Mouse (Mus musculus) forebrain, embryonic 15.5 days (tissue): ENCODE measurements around the gene Sugct. TPM values are rescaled to one million over a fixed set of nuclear protein-coding genes. Genes with fewer than 3 reads are reported as not detected.

Experiments used
- ATAC-seq: fragments of 200-750 bp; cut with Nextera tagmentation; replicated peaks from 2 replicates; pipeline ENCODE4 v1.8.0; 2017; ENCODE audit warnings: mild to moderate bottlenecking, moderate TSS enrichment, moderate library complexity
- H3K27ac ChIP-seq: fragments of 300-500 bp; sonication (generic); replicated peaks from 2 replicates; pipeline ENCODE4 v1.5.1; 2015; ENCODE audit warnings: mild to moderate bottlenecking, inconsistent platforms
- H3K27me3 ChIP-seq: fragments of 300-500 bp; sonication (generic); 2 replicates; pipeline ENCODE4 v1.6.1; 2015; ENCODE audit warnings: inconsistent platforms
- H3K36me3 ChIP-seq: fragments of 300-500 bp; sonication (generic); 2 replicates; pipeline ENCODE4 v1.6.1; 2015; ENCODE audit warnings: mild to moderate bottlenecking, inconsistent platforms
- H3K4me1 ChIP-seq: fragments of 300-500 bp; sonication (generic); 2 replicates; pipeline ENCODE4 v1.6.1; 2015; ENCODE audit warnings: inconsistent platforms
- H3K4me2 ChIP-seq: fragments of 300-500 bp; sonication (generic); replicated peaks from 2 replicates; pipeline ENCODE4 v1.6.1; 2015; ENCODE audit warnings: mild to moderate bottlenecking, inconsistent platforms
- H3K4me3 ChIP-seq: fragments of 300-500 bp; sonication (generic); 2 replicates; pipeline ENCODE4 v1.5.1; 2015; ENCODE audit warnings: mild to moderate bottlenecking, inconsistent platforms
- H3K9ac ChIP-seq: fragments of 300-500 bp; sonication (generic); replicated peaks from 2 replicates; pipeline ENCODE4 v1.6.1; 2015; ENCODE audit warnings: mild to moderate bottlenecking, inconsistent platforms
- H3K9me3 ChIP-seq: fragments of 300-500 bp; sonication (generic); 2 replicates; pipeline ENCODE4 v1.6.1; 2016; ENCODE audit warnings: inconsistent platforms
- WGBS: fragments of 180-500 bp; shearing (Covaris S2); methylation state at CpG from one replicate; pipeline ENCODE4 v1.1.7; 2015; ENCODE audit warnings: mixed read lengths; 5-methylcytosine and 5-hydroxymethylcytosine counted together
- polyA plus RNA-seq: library from polyadenylated mRNA; unstranded; fragments of >200 nt; fragmentation: Nextera tagmentation; extraction: Ambion mirVana; gene quantifications from 2 replicates; pipeline ENCODE4 v1.2.1, GENCODE M21; 2015

The Sugct gene
- polyA plus RNA-seq, 1 experiment from 2014 or later = 2.4 TPM

GRCm38 (mm10) chr13:17421875-17422274, 273.5 kb downstream of the Sugct start:
- Histone ChIP-seq H3K4me1 (no peaks in the 10 kb centered on the region), H3K4me3 (no peak overlapping the region), H3K27ac (no peak overlapping the region), H3K9ac (no peak overlapping the region), H3K27me3 (no peaks in the 10 kb centered on the region), H3K9me3 (no peaks in the 10 kb centered on the region), H3K4me2 (no peak overlapping the region), H3K36me3 (no peaks in the 10 kb centered on the region)
- ATAC-seq = no peak
- 93% methylated on average over 6 of the region's 6 CpGs for WGBS

DNA sequence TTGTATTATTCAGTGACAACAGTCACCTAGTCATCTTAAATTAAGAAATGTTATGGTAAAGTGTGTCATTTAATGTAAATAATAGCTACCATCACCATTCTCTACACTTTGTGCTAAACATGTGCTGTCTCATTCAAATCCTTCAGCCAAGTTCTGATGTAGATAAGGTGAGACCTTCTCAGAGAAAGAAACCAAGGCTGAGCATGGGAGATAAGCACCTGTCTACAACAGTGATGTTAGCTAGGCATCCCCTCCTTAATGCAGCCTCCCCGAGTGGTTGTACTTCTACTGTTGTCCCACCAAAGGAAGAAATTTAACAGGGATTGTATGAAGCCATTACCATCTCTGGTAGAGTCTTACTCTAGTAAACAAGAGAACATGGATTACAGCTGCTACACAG, 274.8 kb downstream of the Sugct start:
- Histone ChIP-seq H3K27ac (no peak overlapping the region), H3K4me2 (no peak overlapping the region), H3K27me3 (no peaks in the 10 kb centered on the region), H3K9me3 (no peaks in the 10 kb centered on the region), H3K9ac (no peak overlapping the region), H3K4me3 (no peak overlapping the region), H3K36me3 (no peaks in the 10 kb centered on the region), H3K4me1 (no peaks in the 10 kb centered on the region)
- ATAC-seq = no peak
- WGBS = 85% methylated on average over 1 of the region's 1 CpGs

DNA sequence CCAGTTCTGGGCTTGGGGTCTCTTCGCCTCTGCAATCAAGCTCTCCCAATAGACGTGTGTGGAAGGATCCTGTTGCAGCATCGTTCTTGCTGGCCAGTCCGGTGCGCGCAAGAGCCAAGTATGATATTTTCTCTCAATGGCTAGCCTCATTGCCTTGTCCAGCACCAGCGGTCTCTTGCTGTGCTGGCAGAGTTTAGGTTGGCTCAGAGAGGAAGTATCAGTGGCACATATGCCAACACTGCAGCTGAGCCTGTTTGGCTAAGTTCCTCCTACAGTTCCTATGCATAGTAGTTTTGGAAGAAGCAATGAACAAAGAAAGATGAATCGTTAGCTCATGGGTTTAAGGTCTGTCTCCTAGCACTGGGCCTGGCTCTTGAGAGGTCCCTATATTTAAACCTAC, 352.5 kb downstream of the Sugct start:
- no peak for ATAC-seq

DNA sequence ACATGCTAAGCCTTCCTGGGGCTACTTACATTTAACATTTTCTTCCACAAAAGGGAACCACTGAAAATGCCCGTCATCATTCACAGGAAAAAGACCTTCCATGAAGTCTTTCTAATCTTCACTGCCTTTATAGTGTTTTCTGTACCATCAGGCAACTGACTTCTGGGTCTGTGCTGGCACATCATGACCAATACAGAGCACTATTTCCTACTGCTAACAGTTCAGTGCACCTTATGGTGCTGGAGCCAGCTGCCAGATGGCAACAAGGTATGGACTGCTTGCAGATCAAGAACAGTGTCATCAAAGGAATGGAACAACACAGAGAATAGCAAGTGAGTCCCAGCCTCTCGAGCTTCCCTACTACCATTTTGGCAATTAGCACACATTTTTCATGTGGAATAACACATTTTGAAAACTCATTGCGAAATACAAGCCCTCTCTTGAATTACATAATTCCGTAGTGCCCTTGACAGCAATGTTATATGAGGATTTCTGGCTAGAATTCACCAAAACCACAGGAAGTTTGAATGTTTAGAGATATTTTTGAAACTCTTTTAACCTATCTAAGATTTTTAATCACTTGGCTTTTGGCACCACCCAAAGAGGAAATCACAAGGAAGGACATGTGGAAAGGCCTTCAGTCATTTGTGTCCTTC, 359.3 kb downstream of the Sugct start:
- no peaks in the 10 kb centered on the region for H3K36me3 ChIP-seq
- WGBS = 87% methylated on average over 4 of the region's 4 CpGs

More for the DNA sequence above, 352.5 kb downstream of the Sugct start:
- no peaks in the 10 kb centered on the region for H3K36me3 ChIP-seq
- H3K27ac ChIP-seq = no peak overlapping the region
- H3K9ac ChIP-seq = no peak overlapping the region
- no peaks in the 10 kb centered on the region for H3K27me3 ChIP-seq
- H3K4me2 ChIP-seq = no peak overlapping the region
- H3K9me3 ChIP-seq = no peaks in the 10 kb centered on the region
- 90% methylated on average over 8 of the region's 8 CpGs for WGBS
- H3K4me3 ChIP-seq = no peak overlapping the region
- no peaks in the 10 kb centered on the region for H3K4me1 ChIP-seq

GRCm38 (mm10) chr13:17326863-17327262, 368.5 kb downstream of the Sugct start:
- Histone ChIP-seq H3K4me1 (no peaks in the 10 kb centered on the region), H3K4me3 (no peak overlapping the region), H3K27me3 (no peaks in the 10 kb centered on the region), H3K4me2 (no peak overlapping the region), H3K27ac (no peak overlapping the region), H3K9ac (no peak overlapping the region), H3K36me3 (no peaks in the 10 kb centered on the region), H3K9me3 (no peaks in the 10 kb centered on the region)
- ATAC-seq = no peak
- 83% methylated on average over 4 of the region's 4 CpGs for WGBS

More for the DNA sequence above, 359.3 kb downstream of the Sugct start:
- Histone ChIP-seq H3K4me1 (no peaks in the 10 kb centered on the region), H3K4me2 (no peak overlapping the region), H3K4me3 (no peak overlapping the region), H3K27ac (no peak overlapping the region), H3K9ac (no peak overlapping the region), H3K9me3 (no peaks in the 10 kb centered on the region), H3K27me3 (no peaks in the 10 kb centered on the region)
- no peak for ATAC-seq

DNA sequence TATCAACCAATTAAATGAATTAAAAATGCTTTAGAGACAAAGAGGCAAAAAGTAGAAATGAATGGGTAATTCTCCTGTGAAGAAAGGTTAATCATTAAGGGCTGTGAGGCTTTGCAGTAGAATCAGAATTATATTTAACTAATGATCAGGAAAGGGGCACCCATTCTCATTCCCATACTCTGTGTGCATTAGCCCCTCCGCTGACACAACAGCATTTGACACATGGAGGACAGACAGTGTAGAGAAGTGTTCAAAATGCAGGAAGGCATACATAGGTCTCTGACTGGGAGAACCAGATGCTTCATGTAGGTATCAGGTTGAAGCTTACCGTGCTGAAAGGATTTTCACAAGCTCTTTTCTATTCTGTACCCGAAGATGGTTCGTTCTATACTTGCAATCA, 393.8 kb downstream of the Sugct start:
- Histone ChIP-seq H3K4me1 (no peaks in the 10 kb centered on the region), H3K4me2 (no peak overlapping the region), H3K9ac (no peak overlapping the region), H3K4me3 (no peak overlapping the region), H3K27me3 (no peaks in the 10 kb centered on the region), H3K27ac (no peak overlapping the region), H3K9me3 (no peaks in the 10 kb centered on the region), H3K36me3 (no peaks in the 10 kb centered on the region)
- 54% methylated on average over 4 of the region's 4 CpGs for WGBS
- ATAC-seq = no peak

DNA sequence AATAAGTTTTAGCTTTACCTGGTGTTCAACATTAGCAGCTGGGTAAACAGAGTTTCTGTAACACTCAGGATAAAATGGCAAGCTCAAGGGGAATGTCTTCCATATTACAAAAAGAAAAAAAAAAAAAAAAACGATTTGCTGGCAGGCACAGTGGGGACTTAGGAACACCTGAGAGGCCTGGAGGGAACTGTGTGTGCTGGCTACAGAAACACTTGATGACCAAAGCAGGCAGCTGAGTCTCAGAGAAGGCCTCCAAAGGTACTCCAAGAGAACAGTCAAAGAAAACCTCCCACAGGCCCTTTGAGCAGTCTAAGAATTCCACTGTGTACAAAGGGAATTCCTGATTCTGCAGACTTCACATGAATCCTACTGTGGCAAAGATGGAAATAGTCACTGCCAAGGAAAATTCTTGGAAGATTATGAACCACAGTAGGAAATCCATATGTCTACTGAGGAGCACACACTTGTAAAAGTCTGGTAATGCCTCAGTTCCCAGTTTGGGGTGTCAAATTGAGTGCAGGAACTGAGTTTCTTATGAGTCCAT, 397.8 kb downstream of the Sugct start:
- no peak overlapping the region for H3K9ac ChIP-seq
- 72% methylated on average over 1 of the region's 1 CpGs for WGBS
- H3K4me2 ChIP-seq = no peak overlapping the region
- ATAC-seq = peak; percentile 43
- no peak overlapping the region for H3K4me3 ChIP-seq
- no peaks in the 10 kb centered on the region for H3K27me3 ChIP-seq
- no peaks in the 10 kb centered on the region for H3K4me1 ChIP-seq
- H3K27ac ChIP-seq = no peak overlapping the region
- no peaks in the 10 kb centered on the region for H3K36me3 ChIP-seq
- no peaks in the 10 kb centered on the region for H3K9me3 ChIP-seq

GRCm38 (mm10) chr13:17296912-17297311, 398.4 kb downstream of the Sugct start:
- Histone ChIP-seq H3K27me3 (no peaks in the 10 kb centered on the region), H3K4me2 (no peak overlapping the region), H3K9me3 (no peaks in the 10 kb centered on the region), H3K9ac (no peak overlapping the region), H3K36me3 (no peaks in the 10 kb centered on the region), H3K4me1 (no peaks in the 10 kb centered on the region), H3K4me3 (no peak overlapping the region), H3K27ac (no peak overlapping the region)
- ATAC-seq = 0 out of 2 replicates have a peak, but pooled peaks have one; percentile 26
- 28% methylated on average over 4 of the region's 4 CpGs for WGBS

DNA sequence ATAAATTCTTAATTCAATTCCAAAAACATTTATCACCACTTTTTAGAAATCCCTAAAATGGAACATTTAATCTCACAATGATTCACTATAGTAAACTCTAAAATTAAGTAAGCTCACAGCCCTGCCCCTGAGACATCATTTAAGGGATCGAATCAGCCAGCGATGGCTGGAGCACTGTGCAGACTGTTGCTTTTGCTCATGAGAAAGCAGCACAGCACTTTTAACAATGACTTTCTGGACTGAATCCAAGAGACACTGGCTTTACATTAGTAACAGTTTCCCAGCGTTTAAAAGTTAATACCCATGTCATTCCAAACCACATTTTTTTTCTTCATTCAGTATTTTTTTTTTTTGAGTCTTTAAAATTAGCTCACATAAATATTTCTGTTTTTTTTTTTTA, 398.9 kb downstream of the Sugct start:
- Histone ChIP-seq H3K4me1 (no peaks in the 10 kb centered on the region), H3K27me3 (no peaks in the 10 kb centered on the region), H3K4me3 (no peak overlapping the region), H3K9me3 (no peaks in the 10 kb centered on the region), H3K36me3 (no peaks in the 10 kb centered on the region), H3K9ac (no peak overlapping the region), H3K4me2 (no peak overlapping the region), H3K27ac (no peak overlapping the region)
- WGBS = 33% methylated on average over 3 of the region's 3 CpGs
- no peak for ATAC-seq

DNA sequence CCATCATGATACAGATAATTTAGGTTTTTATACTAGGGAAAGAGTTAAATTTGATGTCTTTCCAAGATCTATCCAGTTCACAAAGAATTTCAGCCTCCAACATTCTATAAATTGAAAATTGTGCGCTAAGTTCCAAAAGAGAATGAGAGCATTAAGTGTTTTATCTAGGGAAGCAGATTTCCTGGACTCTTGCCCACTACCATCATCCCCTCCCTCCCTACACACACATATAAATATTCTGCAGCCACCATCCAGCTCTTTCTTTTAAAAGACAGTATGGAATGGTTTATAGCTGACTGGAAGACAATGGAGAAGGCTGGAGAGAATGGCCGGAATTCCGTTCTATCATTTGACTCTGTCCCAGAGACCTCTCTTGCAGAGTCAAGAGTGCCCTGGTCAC, 404.3 kb downstream of the Sugct start:
- no peaks in the 10 kb centered on the region for H3K27me3 ChIP-seq
- H3K9me3 ChIP-seq = no peaks in the 10 kb centered on the region
- no peak overlapping the region for H3K9ac ChIP-seq
- no peak overlapping the region for H3K27ac ChIP-seq
- ATAC-seq = no peak
- H3K4me3 ChIP-seq = no peak overlapping the region
- WGBS = 82% methylated on average over 3 of the region's 3 CpGs
- H3K36me3 ChIP-seq = no peaks in the 10 kb centered on the region
- H3K4me1 ChIP-seq = no peaks in the 10 kb centered on the region
- no peak overlapping the region for H3K4me2 ChIP-seq

GRCm38 (mm10) chr13:17288377-17288776, 407.0 kb downstream of the Sugct start:
- H3K27ac ChIP-seq = no peak overlapping the region
- no peaks in the 10 kb centered on the region for H3K36me3 ChIP-seq
- no peak for ATAC-seq
- no peaks in the 10 kb centered on the region for H3K9me3 ChIP-seq
- no peaks in the 10 kb centered on the region for H3K4me1 ChIP-seq
- no peaks in the 10 kb centered on the region for H3K27me3 ChIP-seq
- no peak overlapping the region for H3K4me2 ChIP-seq
- WGBS = 23% methylated on average over 1 of the region's 1 CpGs
- no peak overlapping the region for H3K9ac ChIP-seq
- H3K4me3 ChIP-seq = no peak overlapping the region

- Histone ChIP-seq H3K9ac (no peak overlapping the region), H3K4me3 (no peak overlapping the region), H3K9me3 (no peaks in the 10 kb centered on the region), H3K36me3 (no peaks in the 10 kb centered on the region), H3K27me3 (no peaks in the 10 kb centered on the region), H3K4me1 (no peaks in the 10 kb centered on the region), H3K27ac (no peak overlapping the region), H3K4me2 (no peak overlapping the region)
- ATAC-seq = no peak
- 91% methylated on average over 3 of the region's 3 CpGs for WGBS
These were observed 449.4 kb downstream of the Sugct start for GRCm38 (mm10) chr13:17245936-17246335.

DNA sequence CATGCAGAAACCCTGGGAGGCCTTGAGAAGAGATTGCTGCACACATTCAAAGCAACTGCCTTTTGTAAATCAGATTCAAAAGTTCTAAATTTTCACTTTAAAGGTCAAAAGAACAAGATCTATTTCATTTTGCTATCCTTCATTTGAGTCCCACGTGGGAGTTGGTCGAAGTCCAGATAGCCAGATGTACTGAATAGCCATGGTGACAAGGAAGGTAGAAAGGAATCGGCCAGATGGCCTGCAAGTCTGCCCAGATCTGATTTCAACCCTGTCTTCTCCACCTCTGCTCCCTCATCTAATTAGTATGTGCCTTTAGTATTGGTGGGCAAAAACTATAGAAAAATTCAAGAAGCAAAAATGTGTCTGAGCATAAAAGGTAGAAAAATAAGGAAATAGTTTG, 478.8 kb downstream of the Sugct start:
- no peak for ATAC-seq

More for the DNA sequence above, 478.8 kb downstream of the Sugct start:
- Histone ChIP-seq H3K27me3 (no peaks in the 10 kb centered on the region), H3K9me3 (no peaks in the 10 kb centered on the region), H3K4me3 (no peak overlapping the region), H3K36me3 (no peaks in the 10 kb centered on the region), H3K9ac (no peak overlapping the region), H3K27ac (no peak overlapping the region), H3K4me2 (no peak overlapping the region), H3K4me1 (no peaks in the 10 kb centered on the region)
- WGBS = 60% methylated on average over 3 of the region's 3 CpGs
